In genomic region chr2:140065676-140066075, GRCm38 (mm10) we compare ENCODE assay signal across 8 mouse cellular contexts. TPM values are rescaled to one million over a fixed set of nuclear protein-coding genes. Genes with fewer than 3 reads are reported as not detected.
A peak's percentile ranks its signal among the peaks of the same experiment; 100 is the strongest.
DNase-seq lines count a peak whose midpoint lies in the region; ATAC-seq and TF ChIP-seq lines count a peak whose summit lies in the region.

No protein-coding gene starts in this region.

- 74% methylated on average over 8 of the region's 8 CpGs for WGBS in bone marrow, adult 2 months
- WGBS in heart, embryonic 16.5 days: 77% methylated on average over 8 of the region's 8 CpGs

- peak overlapping the region; percentile 94 for H3K4me3 ChIP-seq in left cerebral cortex, adult 2 months
- peak overlapping the region; percentile 2 for H3K4me3 ChIP-seq in bone marrow, adult 2 months (replicated peaks; ENCODE audit: control insufficient read depth, low read depth, low read length)
- H3K4me3 ChIP-seq in heart, embryonic 16.5 days (ENCODE audit: low read length): peak overlapping the region; percentile 98

- no peaks in the 10 kb centered on the region for H3K9me3 ChIP-seq in heart, embryonic 16.5 days (replicated peaks; ENCODE audit: control insufficient read depth, low read length)

- H3K9ac ChIP-seq in heart, embryonic 16.5 days (ENCODE audit: low read length): peak overlapping the region; percentile 97; the same call in 1 of the 2 replicates

- no peaks in the 10 kb centered on the region for H3K36me3 ChIP-seq in heart, embryonic 16.5 days (ENCODE audit: control insufficient read depth, insufficient read depth)

- intact Hi-C loops in left cerebral cortex, adult 2 months (cut with DNase I): loop anchor here (5.0 to 10.0 kb wide), 2 partner anchors 107 to 329 kb away; partner anchors contain the start of genes Esf1, Macrod2 and Ndufaf5

- no peak overlapping the region for H3K27ac ChIP-seq in left cerebral cortex, adult 2 months
- no peak overlapping the region for H3K27ac ChIP-seq in bone marrow, adult 2 months (ENCODE audit: control insufficient read depth, insufficient read depth, low read depth, low read length, poor library complexity)
- H3K27ac ChIP-seq in heart, embryonic 16.5 days (ENCODE audit: low read length): no peak overlapping the region

- peak; percentile 3; the same call in 1 of the 2 replicates for TF ChIP-seq CTCF in left cerebral cortex, adult 2 months (IDR thresholded peaks at IDR 0.05)
- peak; percentile 8; the same call in 1 of the 2 replicates for TF ChIP-seq CTCF in bone marrow, adult 2 months (IDR thresholded peaks at IDR 0.05; ENCODE audit: control insufficient read depth, insufficient read depth, low read length)

- H3K4me1 ChIP-seq in bone marrow, adult 2 months (ENCODE audit: control insufficient read depth, insufficient read depth, low read length): no peaks in the 10 kb centered on the region; the same call in 1 of the 2 replicates
- H3K4me1 ChIP-seq in heart, embryonic 16.5 days (ENCODE audit: control insufficient read depth, insufficient read depth, low read length): peaks cover 9% of the 10 kb centered on the region

- H3K4me2 ChIP-seq in heart, embryonic 16.5 days (ENCODE audit: low read depth, low read length): peak overlapping the region; percentile 97

- no peak for DNase-seq in left cerebral cortex, adult 2 months (ENCODE audit: extremely low spot score in 1 of 2, low spot score in 2 of 2)
- DNase-seq in left cerebral cortex, adult 18-20 months (ENCODE audit: low spot score in 2 of 2): no peak
- DNase-seq in right cerebral cortex, postnatal 10 days (ENCODE audit: low spot score in 2 of 2): no peak
- DNase-seq in gastrocnemius, adult 8-10 months (ENCODE audit: low spot score in 2 of 2): no peak

- no peak for ATAC-seq in heart, embryonic 16.5 days (replicated peaks; ENCODE audit: extremely low read depth, insufficient read depth, low FRiP score)
- ATAC-seq in megakaryocyte progenitor cell, adult 5-6 weeks (replicated peaks; ENCODE audit: poor library complexity): peak; percentile 44
- ATAC-seq in inflammation-experienced regulatory T-cells, adult 6 months: no peak

- TF ChIP-seq POLR2A in bone marrow, adult 2 months (IDR thresholded peaks at IDR 0.05; ENCODE audit: borderline replicate concordance, control insufficient read depth, low read depth, low read length): no peak

- no peaks in the 10 kb centered on the region for H3K27me3 ChIP-seq in heart, embryonic 16.5 days (ENCODE audit: control insufficient read depth, insufficient read depth, low read length)

RNA-seq across cellular contexts. Expression of gene Tasp1, which starts 0.9 kb away (rescaled TPM):
- total RNA-seq in left cerebral cortex, adult 2 months (2021): 10 to 100 TPM; 35.8 to 41.4 TPM
- total RNA-seq in left cerebral cortex, adult 18-20 months (2021): 10 to 100 TPM; 36.2 to 37.1 TPM
- polyA plus RNA-seq in bone marrow, adult 2 months (2011; ENCODE audit: insufficient read depth, insufficient read length, low replicate concordance, missing spikeins): 5.7 and 7.1 TPM in 2 replicates
- polyA plus RNA-seq in heart, embryonic 16.5 days (2015; fragmentation: Nextera tagmentation; extraction: Ambion mirVana): 13.0 and 18.5 TPM in 2 replicates
- total RNA-seq in megakaryocyte progenitor cell, adult 5-6 weeks (2015): 18.0 and 19.6 TPM in 2 replicates
- total RNA-seq in megakaryocyte progenitor cell, adult 5-6 weeks (2017): 22.2 and 29.6 TPM in 2 replicates
- polyA plus RNA-seq in inflammation-experienced regulatory T-cells, adult 6 months (2017; shearing (Covaris generic)): 100 to 1,000 TPM in 2 of 3 experiments, 10 to 100 TPM in 1; 59.4 to 132 (median 114) TPM
- 1 to 10 TPM; 5.1 to 6.2 (median 5.4) TPM for total RNA-seq in gastrocnemius, adult 8-10 months (2022)

Comparison
In these comparisons a context has a peak if more than half of its experiments do, and no peak if none do; other contexts are left out.
1. H3K4me3 ChIP-seq: peak in every context shown above with its lines; median percentile 98 in heart, embryonic 16.5 days; 94 in left cerebral cortex, adult 2 months; 2 in bone marrow, adult 2 months.